Mouse (Mus musculus): Measurements from ENCODE around the gene Mtfmt. TPM values are rescaled to one million over a fixed set of nuclear protein-coding genes. Genes with fewer than 3 reads are reported as not detected.

The Mtfmt gene
- total RNA-seq, 2 experiments from 2014 or later, result 7.6 to 8.8 TPM

Other genes starting within 250 kb of the Mtfmt start
- gene Parp16, start 240.4 kb upstream of the Mtfmt start, total RNA-seq (2021), result 1 to 10 TPM; 3.7 to 3.8 TPM
- gene Cilp, start 170.6 kb upstream of the Mtfmt start, total RNA-seq (2021), result 1 to 10 TPM; 1.4 to 1.5 TPM
- gene Clpx, start 141.5 kb upstream of the Mtfmt start, total RNA-seq (2021), result 10 to 100 TPM; 50.7 to 53.1 TPM
- gene Pdcd7, start 89.7 kb upstream of the Mtfmt start, total RNA-seq (2021), result 10 to 100 TPM; 12.1 to 13.2 TPM
- gene Ubap1l, start 74.7 kb upstream of the Mtfmt start, total RNA-seq (2021), result under 1 TPM in 1 of 2 experiments, not detected in 1; 0.36 TPM
- 1 to 10 TPM; 1.1 to 1.2 TPM for gene Kbtbd13, start 44.1 kb upstream of the Mtfmt start, total RNA-seq (2021)
- gene Rasl12, start 37.3 kb upstream of the Mtfmt start, total RNA-seq (2021), result 10 to 100 TPM in 1 of 2 experiments, 1 to 10 TPM in 1; 10.0 to 10.7 TPM
- not detected for gene Slc51b, start 12.8 kb upstream of the Mtfmt start, total RNA-seq (2021)
- gene Spg21, start 25.2 kb downstream of the Mtfmt start, total RNA-seq (2021), result 10 to 100 TPM; 24.6 to 27.8 TPM
- not detected for gene Ankdd1a, start 84.4 kb downstream of the Mtfmt start, total RNA-seq (2021)
- 10 to 100 TPM; 17.9 to 19.4 TPM for gene Plekho2, start 144.3 kb downstream of the Mtfmt start, total RNA-seq (2021)
- gene Pif1, start 151.4 kb downstream of the Mtfmt start, total RNA-seq (2021), result 1 to 10 TPM; 6.2 to 7.6 TPM
- gene Rbpms2, start 193.9 kb downstream of the Mtfmt start, total RNA-seq (2021), result 10 to 100 TPM; 89.4 to 97.0 TPM
- gene Oaz2, start 232.2 kb downstream of the Mtfmt start, total RNA-seq (2021), result 100 to 1,000 TPM; 213 to 221 TPM